In genomic region chr3:36150934-36151686, GRCm38 (mm10) we compare ENCODE assay signal across 8 mouse cellular contexts. TPM values are rescaled to one million over a fixed set of nuclear protein-coding genes. Genes with fewer than 3 reads are reported as not detected.
A peak's percentile ranks its signal among the peaks of the same experiment; 100 is the strongest.
DNase-seq lines count a peak whose midpoint lies in the region; ATAC-seq lines count a peak whose summit lies in the region.

D3Ertd254e (plus strand) TSS chr3:36151017.

- peak; percentile 100 for ATAC-seq in hindbrain, embryonic 16.5 days

- no peaks in the 10 kb centered on the region for H3K9me3 ChIP-seq in hindbrain, embryonic 16.5 days (ENCODE audit: control insufficient read depth, low read length)

- H3K4me1 ChIP-seq in hindbrain, embryonic 16.5 days (ENCODE audit: control insufficient read depth, insufficient read depth, low read depth, low read length), result peaks cover 26% of the 10 kb centered on the region

- peak within 1 kb of the TSS; percentile 99 for H3K9ac ChIP-seq in hindbrain, embryonic 16.5 days (ENCODE audit: low read depth, low read length)

- H3K4me3 ChIP-seq in hindbrain, embryonic 16.5 days (ENCODE audit: low read length), result peak within 1 kb of the TSS; percentile 88
- peak within 1 kb of the TSS; percentile 62 for H3K4me3 ChIP-seq in macrophage (ENCODE audit: inconsistent target)

- H3K79me2 ChIP-seq in macrophage (ENCODE audit: inconsistent target), result peaks cover 48% of the 10 kb centered on the region

- WGBS in hindbrain, embryonic 16.5 days, result under 1% methylated on average over 48 of the region's 54 CpGs
- WGBS in macrophage (ENCODE audit: missing documents), result 2% methylated on average over 53 of the region's 54 CpGs

- peak; percentile 98 for DNase-seq in R1 (ENCODE audit: low read depth, low spot score)
- DNase-seq in cerebellum, postnatal 25 days, result peak; percentile 87 to 90
- DNase-seq in frontal cortex, postnatal 36 days (ENCODE audit: low spot score in 2 of 2), result peak; percentile 88 to 95
- DNase-seq in left cerebral cortex, adult 18-20 months (ENCODE audit: low spot score in 2 of 2), result peak; percentile 86 to 93
- DNase-seq in right cerebral cortex, adult 18-20 months, result peak; percentile 95
- peak; percentile 43 for DNase-seq in urinary bladder, postnatal 10 days (ENCODE audit: low spot score)

- H3K4me2 ChIP-seq in hindbrain, embryonic 16.5 days (ENCODE audit: low read length), result peak within 1 kb of the TSS; percentile 81

- H3K36me3 ChIP-seq in hindbrain, embryonic 16.5 days (ENCODE audit: control insufficient read depth, insufficient read depth, low read length), result no peaks in the 10 kb centered on the region
- no peaks in the 10 kb centered on the region for H3K36me3 ChIP-seq in macrophage (ENCODE audit: inconsistent target)

- H3K27ac ChIP-seq in hindbrain, embryonic 16.5 days (ENCODE audit: low read depth, low read length), result peak within 1 kb of the TSS; percentile 91
- peak within 1 kb of the TSS; percentile 19; the same call in 1 of the 2 replicates for H3K27ac ChIP-seq in macrophage

- no peaks in the 10 kb centered on the region for H3K27me3 ChIP-seq in hindbrain, embryonic 16.5 days (replicated peaks; ENCODE audit: control insufficient read depth, insufficient read depth, low read length)

RNA-seq across cellular contexts. Expression of gene D3Ertd254e, which starts in this region (rescaled TPM):
- 14.9 and 15.7 TPM in 2 replicates for polyA plus RNA-seq in hindbrain, embryonic 16.5 days (2015; fragmentation: Nextera tagmentation; extraction: Ambion mirVana)
- 10 to 100 TPM; 19.5 to 20.7 TPM for total RNA-seq in left cerebral cortex, adult 18-20 months (2021)
- total RNA-seq in macrophage (2018; cell fraction: chromatin; rRNA removed), result 10 to 100 TPM in 3 of 26 experiments, 1 to 10 TPM in 23; 1.1 to 12.1 (median 4.7) TPM
- total RNA-seq in macrophage (2018; cell fraction: cytosol; rRNA removed), result 1 to 10 TPM; 1.2 to 4.7 (median 3.4) TPM
- 10 to 100 TPM in 2 of 26 experiments, 1 to 10 TPM in 24; 1.1 to 12.1 (median 3.5) TPM for total RNA-seq in macrophage (2018; cell fraction: nucleus; rRNA removed)
- 2.2 to 4.0 TPM (median 2.6 TPM) in 3 replicates for polyA plus RNA-seq in macrophage (2018)

Comparison
In these comparisons a context has a peak if more than half of its experiments do, and no peak if none do; other contexts are left out.
1. Peak in every context shown above with its lines: DNase-seq, ATAC-seq, H3K4me3 ChIP-seq and H3K27ac ChIP-seq.
2. DNase-seq: peak in every context shown above with its lines; median percentile 98 in R1; 95 in right cerebral cortex, adult 18-20 months; 92 in frontal cortex, postnatal 36 days; 90 in left cerebral cortex, adult 18-20 months; 88 in cerebellum, postnatal 25 days; 43 in urinary bladder, postnatal 10 days.